Mouse (Mus musculus) megakaryocyte progenitor cell, adult 5-6 weeks (primary cell): ENCODE data around the gene Nfx1. TPM values are rescaled to one million over a fixed set of nuclear protein-coding genes. Genes with fewer than 3 reads are reported as not detected.

Source experiments
- ATAC-seq: replicated peaks from 2 replicates; pipeline ENCODE4 v1.8.0; 2016; ENCODE audit warnings: mild to moderate bottlenecking, moderate TSS enrichment, inconsistent platforms; ENCODE audit not compliant: poor library complexity
- total RNA-seq, 2 experiments: library from RNA; stranded (forward) in 1 of 2; stranded (reverse) in 1 of 2; fragments of 157-497, 149-512 nt in 1 of 2; fragments of 200-1000 nt in 1 of 2; gene quantifications; 2 replicates each; pipeline versions ENCODE4 v1.2.3 to v1.2.4; 2015 to 2017

The Nfx1 gene
- total RNA-seq, 2 experiments from 2014 or later: 51.8 to 70.5 TPM

- ATAC-seq: no peak
Measured at GRCm38 (mm10) chr4:41043961-41044360, 73.3 kb downstream of the Nfx1 start.

- no peak for ATAC-seq
Measured at GRCm38 (mm10) chr4:41045288-41045687, 74.6 kb downstream of the Nfx1 start.

DNA sequence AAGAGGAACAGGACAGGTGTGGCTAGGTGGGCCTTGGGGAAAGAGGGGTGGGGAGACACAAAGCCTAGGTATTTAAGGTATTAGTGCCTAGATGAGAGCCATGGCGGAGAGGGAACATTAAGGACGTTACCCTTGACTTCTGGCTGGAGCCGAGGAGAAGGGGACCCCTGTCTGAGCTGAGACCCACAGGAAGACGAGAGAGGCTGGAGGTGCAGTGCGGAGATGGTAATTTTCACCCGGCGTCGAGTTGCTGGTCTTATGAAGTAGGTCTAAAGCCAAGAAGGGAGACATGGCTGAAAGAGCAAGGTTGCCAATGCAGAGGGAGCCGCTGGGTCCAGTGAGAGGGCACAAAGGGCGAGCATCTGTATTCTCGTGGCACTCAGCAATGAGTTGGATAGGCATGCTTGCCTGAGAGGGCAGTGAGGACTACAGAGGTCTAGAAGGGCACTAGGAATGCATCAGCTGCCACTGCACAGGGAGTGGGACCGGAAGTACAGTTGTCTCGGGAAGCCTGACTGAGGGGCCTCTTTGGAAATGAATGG lies 75.6 kb downstream of the Nfx1 start:
- ATAC-seq: no peak

GRCm38 (mm10) chr4:41047524-41048271 lies 77.0 kb downstream of the Nfx1 start, which contains the start of gene Aqp7:
Gene Aqp7, minus strand, starts transcription at chr4:41048139.
- ATAC-seq: no peak

- ATAC-seq: no peak
Measured at GRCm38 (mm10) chr4:41048926-41049325, 78.2 kb downstream of the Nfx1 start.

DNA sequence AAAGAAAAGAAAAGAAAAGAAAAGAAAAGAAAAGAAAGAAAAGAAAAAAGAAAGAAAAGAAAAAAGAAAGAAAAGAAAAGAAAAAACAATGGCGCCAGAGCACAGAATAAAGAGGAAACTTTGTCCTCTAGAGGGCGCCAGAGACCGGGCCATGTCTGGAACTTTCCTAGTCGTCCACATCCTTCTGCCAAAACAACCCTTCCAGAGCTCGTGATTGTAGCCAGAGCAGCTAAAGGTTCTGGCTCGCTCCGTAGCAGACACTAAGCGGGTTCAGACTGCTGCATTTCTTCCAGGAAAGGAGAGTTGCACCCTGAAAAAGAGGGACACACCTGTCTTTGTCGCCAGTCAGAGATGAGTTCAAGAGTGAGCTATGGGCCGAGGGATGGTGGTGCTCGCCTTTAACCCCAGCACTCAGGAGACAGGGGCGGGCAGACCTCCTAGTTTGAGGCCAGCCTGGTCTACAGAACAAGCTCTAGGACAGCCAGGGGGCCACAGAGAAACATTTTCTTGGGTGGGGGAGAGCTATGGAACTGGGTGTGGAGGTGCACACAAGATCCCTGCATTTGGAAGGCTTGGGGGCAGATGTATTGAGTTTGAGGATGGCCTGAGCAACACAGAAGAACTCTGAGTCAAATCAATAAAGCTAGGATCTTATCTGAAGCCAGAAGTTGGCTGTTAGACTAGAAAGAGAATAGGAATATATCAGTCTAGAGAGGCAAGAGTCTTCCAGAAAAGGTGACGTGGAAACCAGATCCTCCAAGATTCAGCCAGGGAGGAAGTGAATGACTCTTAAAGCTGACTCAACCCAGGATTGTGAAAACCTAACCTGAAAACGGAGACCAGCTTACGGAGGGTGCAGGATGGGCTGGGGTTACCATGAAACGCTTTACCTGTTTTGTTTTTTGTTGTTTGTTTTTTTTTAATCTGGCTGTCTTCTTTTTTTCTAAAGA lies 80.3 kb downstream of the Nfx1 start:
- peak; percentile 91 for ATAC-seq

DNA sequence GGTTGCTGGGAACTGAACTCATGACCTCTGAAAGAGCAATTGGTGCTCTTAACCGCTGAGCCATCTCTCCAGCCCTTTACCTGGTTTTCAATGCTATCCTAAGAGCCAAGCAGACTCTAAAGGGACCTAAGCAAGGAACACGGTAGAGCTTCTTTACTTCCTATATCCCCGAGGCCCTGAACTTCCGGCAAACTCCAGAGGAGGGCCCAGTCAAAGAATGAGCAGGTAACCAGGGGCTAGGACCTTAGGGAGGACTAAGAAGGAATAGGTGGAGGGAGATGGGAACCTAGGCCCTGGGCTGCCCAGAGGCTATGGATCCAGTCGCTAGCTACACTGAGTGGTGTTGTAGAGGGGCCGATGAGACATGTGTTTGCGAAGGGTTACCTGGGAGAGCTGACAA lies 81.1 kb downstream of the Nfx1 start:
- ATAC-seq: no peak

- peak; percentile 52 for ATAC-seq
Measured at GRCm38 (mm10) chr4:41055111-41055510, 84.4 kb downstream of the Nfx1 start.

DNA sequence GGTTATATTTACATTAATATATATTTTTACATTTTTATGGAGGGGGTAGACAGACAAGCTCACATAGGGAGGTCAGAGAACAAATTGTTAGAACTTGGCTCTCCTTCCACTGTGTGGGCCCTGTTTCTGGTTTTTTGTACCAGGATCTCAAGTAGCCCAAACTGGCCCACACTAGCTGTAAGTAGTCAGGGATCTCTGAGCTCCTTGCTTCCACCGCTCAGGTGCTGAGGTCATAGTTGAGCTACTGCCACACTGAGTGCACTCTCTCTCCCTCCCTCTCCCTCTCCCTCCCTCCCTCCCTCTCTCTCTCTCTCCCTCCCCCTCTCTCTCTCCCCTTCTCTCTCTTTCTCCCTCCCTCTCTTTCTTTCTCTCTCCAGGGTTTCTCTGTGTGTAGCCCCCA lies 85.5 kb downstream of the Nfx1 start:
- no peak for ATAC-seq

DNA sequence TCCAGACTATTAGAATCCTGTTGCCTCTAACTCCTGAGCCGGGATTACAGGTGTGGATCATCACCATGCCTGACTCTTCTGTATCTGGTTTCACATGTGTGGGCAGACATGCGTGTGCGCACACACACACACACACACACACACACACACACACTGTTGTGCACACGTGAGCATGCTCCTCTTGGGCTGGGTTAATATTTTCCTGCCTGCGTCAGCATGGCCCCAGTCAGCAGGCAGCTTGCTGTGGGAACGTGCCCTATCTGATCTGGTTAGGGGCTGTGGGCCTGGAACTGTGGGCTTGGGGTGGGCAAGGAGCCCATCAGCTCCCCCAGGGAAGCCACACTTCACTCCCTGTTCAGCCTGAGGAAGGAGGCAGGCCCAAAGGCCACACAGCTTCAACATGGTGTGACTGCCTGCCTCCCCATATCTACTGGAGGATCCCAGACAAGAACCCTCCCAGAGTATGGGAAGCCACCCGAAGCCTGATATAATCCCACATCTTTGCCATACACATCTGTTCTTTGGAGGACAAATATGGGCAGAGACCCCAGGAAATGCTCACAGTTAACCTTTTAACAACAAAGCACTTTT lies 86.1 kb downstream of the Nfx1 start:
- no peak for ATAC-seq

DNA sequence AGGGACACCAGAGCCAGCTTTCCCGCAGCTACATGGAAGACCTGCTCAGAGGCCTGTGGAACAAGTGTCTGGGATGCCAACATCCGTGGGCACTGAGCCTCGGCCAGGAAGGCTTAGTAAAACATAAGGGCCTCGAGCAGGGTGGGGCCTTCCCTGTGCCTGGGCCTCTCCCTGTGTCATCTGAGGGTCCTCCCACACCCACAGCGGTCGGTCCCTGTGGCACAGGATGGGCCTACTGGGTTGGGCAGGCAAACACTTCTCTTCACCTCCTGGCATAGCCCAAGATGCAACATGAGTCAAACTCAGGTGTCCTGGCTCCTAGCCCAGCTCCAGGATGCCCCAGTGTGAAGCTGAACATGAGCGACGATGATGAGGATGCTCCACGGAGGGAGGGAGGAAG lies 86.7 kb downstream of the Nfx1 start:
- ATAC-seq: no peak

- no peak for ATAC-seq
Measured at GRCm38 (mm10) chr4:41063351-41063750, 92.6 kb downstream of the Nfx1 start.

DNA sequence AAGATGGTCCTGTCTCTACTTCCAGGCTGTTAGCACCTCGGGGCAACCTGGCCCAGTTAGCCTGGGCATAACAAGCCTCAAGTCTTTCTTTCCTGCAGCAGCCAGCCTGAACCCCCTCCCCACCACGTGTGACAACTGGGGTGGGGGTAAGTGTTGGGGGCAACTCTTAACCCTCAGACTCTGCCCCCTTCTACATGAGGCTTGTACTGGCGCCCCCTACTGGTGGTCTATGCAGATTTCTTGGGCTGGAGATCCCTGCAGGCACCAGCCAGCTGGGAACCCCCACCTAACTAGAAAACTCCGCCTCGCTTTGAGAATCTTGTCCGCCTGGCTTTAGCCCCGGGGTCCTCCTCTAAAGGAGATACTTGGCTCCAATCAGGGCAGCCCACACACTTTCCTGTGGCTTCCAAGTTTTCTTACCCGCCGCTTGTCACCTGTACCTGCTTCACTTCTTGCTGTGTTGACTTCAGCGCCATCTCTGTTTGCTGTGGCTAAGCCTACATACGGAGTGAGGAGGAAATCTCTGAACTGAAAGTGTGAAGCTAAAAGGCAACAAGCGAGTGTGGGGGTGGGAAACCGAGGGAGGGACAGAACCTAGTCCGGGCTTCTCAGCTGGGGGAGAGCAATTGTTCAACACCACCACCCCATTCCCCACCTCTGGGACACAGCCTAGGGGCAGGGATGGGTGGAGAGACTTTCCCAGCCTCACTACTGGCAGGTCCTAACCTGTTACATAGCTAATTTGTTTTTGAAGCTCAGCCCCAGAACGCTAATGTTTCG lies 93.4 kb downstream of the Nfx1 start:
- peak; percentile 70 for ATAC-seq

DNA sequence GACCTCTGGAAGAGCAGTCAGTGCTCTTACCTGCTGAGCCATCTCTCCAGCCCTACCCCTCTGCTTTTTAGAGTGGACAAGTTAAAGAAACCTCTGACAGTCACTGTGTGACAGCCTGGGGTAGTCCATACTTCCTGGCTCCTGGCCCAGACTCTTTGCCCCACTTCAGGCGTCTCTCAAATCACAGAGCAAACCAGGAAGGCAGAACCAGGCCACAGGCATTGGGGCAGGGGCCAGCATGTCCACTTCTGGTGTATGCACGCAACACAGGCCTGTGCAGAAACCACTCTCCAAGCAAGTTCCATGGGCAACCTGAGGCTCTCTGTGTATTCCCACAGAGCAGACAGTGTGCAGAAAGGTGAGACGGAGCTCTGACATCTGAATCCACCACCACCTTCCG lies 94.5 kb downstream of the Nfx1 start:
- no peak for ATAC-seq

GRCm38 (mm10) chr4:41071500-41072429 lies 101.1 kb downstream of the Nfx1 start:
- ATAC-seq: no peak

DNA sequence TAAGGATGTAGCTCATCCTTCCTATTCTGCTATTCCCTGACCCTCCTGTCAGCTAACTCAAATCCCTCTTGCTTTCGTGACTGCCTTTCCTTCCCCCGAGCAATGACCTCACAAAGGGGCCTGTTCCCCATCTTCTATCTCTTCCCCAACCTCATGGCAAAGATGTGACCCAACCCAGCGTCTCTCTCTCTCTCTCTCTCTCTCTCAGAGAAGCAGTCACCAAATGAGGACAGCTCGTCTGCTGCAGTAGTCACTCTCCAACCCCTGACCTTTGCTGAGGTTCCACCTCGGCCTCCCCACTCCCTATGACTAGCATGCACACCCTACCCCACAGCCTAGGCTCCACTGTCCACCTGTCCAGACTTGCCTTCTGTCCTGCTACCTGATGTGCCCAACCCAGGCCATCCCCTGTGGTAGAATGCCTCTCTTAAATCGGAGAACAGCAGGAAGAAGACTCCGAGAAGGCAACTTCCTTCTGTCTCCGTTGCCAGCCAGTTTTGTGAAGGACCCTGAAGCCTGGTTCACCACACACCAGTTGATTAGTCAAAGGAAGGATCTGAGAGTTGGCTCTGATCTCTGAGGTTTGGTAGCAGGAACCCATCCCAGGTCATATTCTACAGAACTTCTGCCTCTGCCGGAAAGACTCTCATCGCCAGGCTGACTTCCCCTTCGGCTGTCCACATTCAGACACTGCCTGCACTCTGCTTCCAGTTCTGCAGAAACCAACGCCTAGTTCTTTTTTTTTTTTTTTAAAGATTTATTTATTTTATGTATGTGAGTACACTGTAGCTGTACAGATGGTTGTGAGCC lies 102.5 kb downstream of the Nfx1 start:
- peak; percentile 95 for ATAC-seq

- ATAC-seq: no peak
Measured at GRCm38 (mm10) chr4:41074461-41074860, 103.8 kb downstream of the Nfx1 start.
